Mouse (Mus musculus): Measurements from ENCODE around the gene Procr. TPM values are rescaled to one million over a fixed set of nuclear protein-coding genes. Genes with fewer than 3 reads are reported as not detected.
"Not testable (repeated sequence)": the region's sequence is repeated elsewhere in the genome, so short reads cannot be mapped to it uniquely, and the experiment has no call there.

Procr gene
- total RNA-seq (2014; fragmentation: Nextera tagmentation) (not detected in 2 replicates), total RNA-seq (2017) (1.4 TPM in 1 of 2 replicates, not detected in the other)

GRCm38 (mm10) chr2:155751014-155751786, at the start of gene Procr:
Gene Procr (plus strand): TSS chr2:155751117.
- no peak for ATAC-seq (replicated peaks; ENCODE audit: low FRiP score, low TSS enrichment, poor library complexity, severe bottlenecking)

GRCm38 (mm10) chr2:155701399-155701919, 49.5 kb upstream of the Procr start:
- no peak for ATAC-seq (replicated peaks; ENCODE audit: low FRiP score, low TSS enrichment, poor library complexity, severe bottlenecking)

- ATAC-seq (replicated peaks; ENCODE audit: low FRiP score, low TSS enrichment, poor library complexity, severe bottlenecking) = no peak
Measured at GRCm38 (mm10) chr2:155703630-155704029, 47.3 kb upstream of the Procr start.

GRCm38 (mm10) chr2:155707251-155707650, 43.7 kb upstream of the Procr start:
- no peak for ATAC-seq (replicated peaks; ENCODE audit: low FRiP score, low TSS enrichment, poor library complexity, severe bottlenecking)

GRCm38 (mm10) chr2:155710557-155710956, 40.4 kb upstream of the Procr start:
- no peak for ATAC-seq (replicated peaks; ENCODE audit: low FRiP score, low TSS enrichment, poor library complexity, severe bottlenecking)

GRCm38 (mm10) chr2:155717082-155717990, 33.6 kb upstream of the Procr start:
- no peak for ATAC-seq (replicated peaks; ENCODE audit: low FRiP score, low TSS enrichment, poor library complexity, severe bottlenecking)

- no peak for ATAC-seq (replicated peaks; ENCODE audit: low FRiP score, low TSS enrichment, poor library complexity, severe bottlenecking)
Measured at GRCm38 (mm10) chr2:155720585-155720984, 30.3 kb upstream of the Procr start.

- no peak for ATAC-seq (replicated peaks; ENCODE audit: low FRiP score, low TSS enrichment, poor library complexity, severe bottlenecking)
Measured at GRCm38 (mm10) chr2:155724036-155724435, 26.9 kb upstream of the Procr start.

GRCm38 (mm10) chr2:155724526-155724925, 26.4 kb upstream of the Procr start:
- ATAC-seq (replicated peaks; ENCODE audit: low FRiP score, low TSS enrichment, poor library complexity, severe bottlenecking) = no peak

GRCm38 (mm10) chr2:155726302-155726701, 24.6 kb upstream of the Procr start:
- no peak for ATAC-seq (replicated peaks; ENCODE audit: low FRiP score, low TSS enrichment, poor library complexity, severe bottlenecking)

- no peak for ATAC-seq (replicated peaks; ENCODE audit: low FRiP score, low TSS enrichment, poor library complexity, severe bottlenecking)
Measured at GRCm38 (mm10) chr2:155727764-155728395, 23.0 kb upstream of the Procr start.

GRCm38 (mm10) chr2:155728742-155729141, 22.2 kb upstream of the Procr start:
- no peak for ATAC-seq (replicated peaks; ENCODE audit: low FRiP score, low TSS enrichment, poor library complexity, severe bottlenecking)

- ATAC-seq (replicated peaks; ENCODE audit: low FRiP score, low TSS enrichment, poor library complexity, severe bottlenecking) = peak; percentile 99
Measured at GRCm38 (mm10) chr2:155729158-155729645, 21.7 kb upstream of the Procr start, which contains the start of gene Edem2. Gene Edem2 (minus strand): TSS chr2:155729475.

- no peak for ATAC-seq (replicated peaks; ENCODE audit: low FRiP score, low TSS enrichment, poor library complexity, severe bottlenecking)
Measured at GRCm38 (mm10) chr2:155735080-155735479, 15.8 kb upstream of the Procr start.

- ATAC-seq (replicated peaks; ENCODE audit: low FRiP score, low TSS enrichment, poor library complexity, severe bottlenecking) = not testable (repeated sequence)
Measured at GRCm38 (mm10) chr2:155735766-155736165, 15.2 kb upstream of the Procr start, which contains the start of gene Gm17581. Gene Gm17581 (minus strand): TSS chr2:155735866.

- no peak for ATAC-seq (replicated peaks; ENCODE audit: low FRiP score, low TSS enrichment, poor library complexity, severe bottlenecking)
Measured at GRCm38 (mm10) chr2:155736936-155737335, 14.0 kb upstream of the Procr start.

GRCm38 (mm10) chr2:155737803-155738202, 13.1 kb upstream of the Procr start:
- no peak for ATAC-seq (replicated peaks; ENCODE audit: low FRiP score, low TSS enrichment, poor library complexity, severe bottlenecking)

GRCm38 (mm10) chr2:155742211-155742610, 8.7 kb upstream of the Procr start:
- ATAC-seq (replicated peaks; ENCODE audit: low FRiP score, low TSS enrichment, poor library complexity, severe bottlenecking) = 0 out of 2 replicates have a peak, but pooled peaks have one; percentile 35

GRCm38 (mm10) chr2:155742931-155743337, 8.0 kb upstream of the Procr start:
- peak; percentile 62 for ATAC-seq (replicated peaks; ENCODE audit: low FRiP score, low TSS enrichment, poor library complexity, severe bottlenecking)
